Mouse (Mus musculus): ENCODE measurements at regions not wholly inside any gene's neighbourhood (a gene's known extent, or its start where the extent isn't known, plus 50 kb on each side); places are given as distances from the start of the nearest gene placed in this dataset.

DNA sequence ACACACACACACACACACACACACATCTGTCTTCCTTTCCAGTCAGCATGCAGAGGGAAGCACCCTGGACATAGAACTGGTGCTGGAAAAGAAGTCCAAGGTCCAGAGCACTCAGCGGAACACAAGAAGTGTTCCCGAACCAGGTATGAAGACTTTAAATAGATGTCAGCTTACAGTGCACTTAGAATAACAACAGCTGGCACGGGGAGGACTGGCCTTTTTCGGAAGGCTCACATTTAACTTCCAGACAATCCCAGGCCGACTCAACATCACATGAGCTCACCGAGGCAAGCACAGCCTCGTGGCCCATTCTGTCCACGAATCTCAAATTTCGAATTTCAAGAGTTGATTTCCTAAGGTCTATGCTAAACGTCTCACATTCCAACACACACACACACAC is 70.9 kb upstream of the Slc25a33 start:
- DNase-seq (ENCODE audit: low spot score), result no peak

DNA sequence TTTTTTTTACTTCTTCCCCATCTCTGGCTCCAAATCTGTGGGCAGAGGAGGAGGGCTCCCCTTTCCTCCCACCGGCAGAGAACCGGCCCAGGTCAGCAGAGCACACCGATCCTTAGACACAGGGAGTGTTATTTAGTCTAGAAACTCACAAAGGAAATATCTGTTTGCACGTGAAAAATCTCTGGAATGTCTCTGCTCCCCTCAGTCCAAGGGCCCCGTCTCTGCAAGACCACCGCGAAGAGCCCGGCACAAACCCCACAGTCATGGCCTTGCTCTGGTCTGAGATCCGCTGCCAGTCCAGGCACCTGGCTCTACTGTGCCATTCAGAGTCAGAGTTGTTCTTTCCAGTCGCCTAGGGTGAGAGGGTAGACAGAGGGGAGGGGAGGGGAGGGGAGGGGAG is 69.7 kb upstream of the Slc25a33 start:
- DNase-seq (ENCODE audit: low spot score), result no peak

DNA sequence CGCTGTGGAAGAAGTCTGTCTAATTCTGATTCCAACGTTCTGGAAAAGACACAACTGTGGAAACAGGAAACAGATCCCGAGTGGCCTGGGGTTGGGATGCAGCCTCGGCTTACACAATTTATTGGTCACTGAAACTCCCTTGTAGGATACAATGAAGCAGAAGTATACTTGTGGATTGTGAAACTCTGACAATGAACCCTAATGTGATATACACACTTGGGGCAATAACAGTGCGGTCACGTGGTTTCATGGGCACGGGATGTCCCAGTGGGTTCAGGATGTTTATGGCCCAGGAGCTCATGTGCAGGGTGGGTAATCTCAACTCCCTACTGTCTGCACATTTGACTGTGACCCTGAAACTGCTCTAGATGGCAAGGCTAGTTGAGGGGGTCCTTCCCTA is 68.8 kb upstream of the Slc25a33 start:
- DNase-seq (ENCODE audit: low spot score), result no peak

DNA sequence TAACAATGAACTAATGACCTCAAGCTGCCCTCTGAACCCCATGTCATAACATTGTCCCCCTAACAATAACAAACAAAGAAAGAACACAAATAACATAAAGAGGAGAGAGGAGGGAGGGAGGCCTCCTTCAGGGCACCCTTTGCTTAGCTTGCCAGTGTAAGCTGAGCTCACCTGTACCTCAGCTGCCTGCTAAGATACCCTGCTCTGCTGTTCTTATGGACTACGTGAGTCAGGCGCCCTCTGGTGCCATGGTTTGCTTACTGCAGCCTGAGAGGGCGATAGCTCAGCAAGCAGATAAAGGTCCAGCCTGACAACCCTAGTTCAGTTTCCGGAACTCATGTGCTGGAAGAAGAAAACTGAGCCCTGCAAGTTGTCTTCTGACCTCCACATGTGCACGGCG is 67.8 kb upstream of the Slc25a33 start:
- peak; percentile 80 for DNase-seq (ENCODE audit: low spot score)

DNA sequence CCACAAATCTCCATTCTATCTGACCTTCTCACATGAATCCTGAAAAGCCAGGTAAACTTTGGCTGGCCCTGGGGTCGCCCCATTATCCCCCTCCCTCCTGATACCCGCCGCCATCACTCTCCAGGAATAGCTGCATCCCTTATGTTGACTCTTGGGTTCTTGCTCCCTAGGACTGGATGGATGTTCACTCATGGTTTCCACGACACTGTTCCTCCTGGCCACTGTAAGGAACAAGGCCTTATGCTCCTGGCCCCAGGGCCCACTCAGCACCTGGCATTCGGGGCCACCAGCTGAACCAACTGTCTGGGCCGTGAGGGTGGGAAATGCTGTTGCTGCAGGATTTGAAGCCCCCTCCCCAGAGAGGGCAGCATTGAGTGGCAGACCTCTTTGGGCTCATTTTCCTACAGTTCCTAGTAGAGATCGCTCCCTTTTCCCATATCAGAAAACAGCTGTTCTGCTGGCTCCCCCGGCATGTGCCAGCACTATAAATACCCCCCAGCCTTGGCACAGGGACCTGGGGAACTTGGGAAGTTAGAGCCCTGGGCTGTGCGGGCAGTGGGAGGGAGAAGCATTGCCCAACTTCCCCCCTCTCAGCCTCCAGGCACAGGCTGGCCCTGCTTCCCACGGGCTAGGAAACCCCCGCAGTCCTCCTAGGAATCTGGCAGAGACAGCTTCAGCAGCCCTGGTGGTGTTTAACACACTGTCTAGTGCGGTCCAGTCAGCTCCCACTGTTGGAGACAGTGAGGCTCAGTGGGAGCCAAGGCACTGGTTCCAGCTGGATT is 66.6 kb upstream of the Slc25a33 start:
- no peak for DNase-seq (ENCODE audit: low spot score)

DNA sequence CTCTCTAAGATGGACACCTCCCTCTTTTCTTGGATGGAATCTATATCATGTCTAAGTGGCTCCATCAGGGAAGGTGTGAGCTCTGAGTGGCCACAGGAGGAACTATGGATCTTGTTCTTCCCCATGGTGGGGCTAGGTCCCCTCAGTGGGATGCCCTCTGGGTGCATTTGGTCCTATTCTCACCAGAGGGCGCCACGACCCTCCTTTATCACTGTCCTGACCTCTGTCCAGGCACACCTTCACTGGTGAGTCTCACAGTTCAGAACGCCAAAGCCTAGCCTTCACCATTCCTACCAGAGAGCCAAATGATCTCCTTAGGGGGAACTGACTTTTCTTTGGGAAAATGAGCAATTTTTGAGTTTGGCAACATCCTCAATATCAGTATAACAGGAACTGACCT is 64.6 kb upstream of the Slc25a33 start:
- DNase-seq (ENCODE audit: low spot score), result peak; percentile 72

DNA sequence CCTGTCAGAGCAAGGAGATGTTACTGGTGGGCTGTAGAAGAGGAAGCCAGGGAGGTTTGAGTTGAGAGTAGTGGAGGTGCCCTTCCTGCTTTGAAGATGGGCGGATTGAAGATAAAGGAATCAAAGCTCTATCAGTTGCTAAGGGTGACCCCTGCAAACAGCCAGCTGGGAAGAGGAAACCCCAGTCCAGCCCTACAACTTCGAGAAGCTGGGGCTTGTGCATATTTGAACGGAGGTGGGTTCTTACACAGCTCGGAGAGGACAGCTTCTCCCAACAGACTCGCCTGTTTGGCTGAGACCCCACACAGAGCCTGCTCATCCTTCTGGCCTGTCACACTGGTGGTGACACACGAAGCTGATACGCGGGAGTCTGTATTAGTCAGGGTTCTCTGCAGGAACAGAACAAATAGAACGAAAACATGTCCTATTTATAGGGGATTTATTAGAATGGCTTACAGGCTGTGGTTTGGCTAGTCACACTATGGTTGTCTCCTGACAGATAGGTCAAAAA is 60.6 kb upstream of the Slc25a33 start:
- no peak for DNase-seq (ENCODE audit: low spot score)

DNA sequence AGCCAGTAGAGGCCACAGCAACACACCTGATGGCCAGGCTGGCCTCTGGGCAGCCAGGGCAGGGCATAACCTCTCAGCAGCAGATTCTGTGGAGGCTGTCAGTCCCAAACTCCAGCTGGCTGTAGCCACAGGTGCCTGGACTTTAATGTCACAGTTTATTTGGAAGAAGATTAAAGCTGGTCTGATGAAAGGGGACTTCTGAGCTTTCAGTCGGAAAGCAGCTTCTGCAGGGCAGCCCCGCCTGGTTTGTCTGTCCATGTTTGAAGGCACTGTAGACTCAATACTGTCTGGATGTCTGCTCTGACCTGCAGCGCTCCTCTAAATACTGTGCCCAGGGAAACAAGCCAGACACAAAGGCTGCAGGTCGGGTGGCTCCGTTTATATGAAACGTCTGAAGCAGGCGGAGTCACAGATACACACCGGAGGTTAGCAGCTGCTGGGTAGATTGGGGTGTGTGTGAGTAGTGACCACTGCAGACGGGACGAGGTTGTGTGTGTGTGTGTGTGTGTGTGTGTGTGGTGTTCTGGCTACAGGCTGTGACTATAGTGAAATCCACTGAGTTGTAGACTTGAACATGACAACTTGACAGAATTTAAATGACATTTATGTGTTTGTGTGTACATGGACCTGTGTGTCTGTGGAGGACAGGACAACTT is 58.5 kb upstream of the Slc25a33 start:
- no peak for DNase-seq (ENCODE audit: low spot score)

DNA sequence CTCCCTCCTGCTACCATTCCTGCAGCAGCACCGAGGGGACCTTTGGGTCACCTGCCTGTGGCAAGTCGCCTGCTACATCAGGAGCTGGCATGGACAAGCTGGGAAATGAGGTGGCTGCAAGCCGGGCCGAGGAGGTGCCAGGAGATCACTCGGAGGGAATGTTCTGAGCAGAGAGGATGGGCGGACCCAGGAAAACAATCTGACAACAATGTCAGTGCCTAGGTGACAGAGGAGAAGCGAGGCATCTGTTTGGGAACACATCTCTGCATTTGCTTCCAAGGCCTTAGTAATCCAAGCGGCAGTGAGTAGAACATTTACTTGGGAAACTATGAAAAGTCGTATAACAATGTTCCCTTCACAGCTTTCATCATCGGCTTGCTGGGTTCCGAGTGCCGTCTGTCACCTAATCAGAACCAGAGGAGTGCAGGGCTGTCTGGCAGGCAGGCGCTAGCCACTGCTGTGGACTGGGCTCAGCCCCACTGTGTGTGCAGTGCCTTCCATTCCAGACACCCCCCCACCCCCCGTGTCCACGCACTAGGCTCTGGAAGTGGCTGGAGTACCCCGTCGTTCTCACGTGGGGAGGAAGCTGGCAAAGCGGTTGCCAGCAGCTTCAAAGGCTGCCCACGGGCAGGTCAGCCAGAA is 56.6 kb upstream of the Slc25a33 start:
- DNase-seq (ENCODE audit: low spot score), result no peak

DNA sequence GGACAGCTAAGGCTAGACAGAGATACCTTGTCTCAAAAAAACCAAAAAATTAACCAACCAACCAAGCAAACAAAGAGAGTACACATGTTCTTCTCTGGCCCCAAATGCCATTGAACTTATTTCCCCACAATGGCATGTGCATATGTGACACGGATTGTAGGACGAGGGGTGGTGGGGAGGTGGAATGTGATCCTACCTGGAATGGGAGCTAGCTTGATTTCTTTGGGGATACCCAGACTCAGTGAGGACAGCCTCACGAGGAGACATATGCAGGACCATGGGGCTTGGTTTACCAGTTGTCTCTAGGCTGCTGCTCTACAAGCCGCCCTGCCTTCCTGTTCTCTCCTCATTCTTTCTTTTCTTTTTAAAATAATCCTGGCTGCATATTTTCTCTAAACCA is 55.9 kb upstream of the Slc25a33 start:
- no peak for DNase-seq (ENCODE audit: low spot score)

DNA sequence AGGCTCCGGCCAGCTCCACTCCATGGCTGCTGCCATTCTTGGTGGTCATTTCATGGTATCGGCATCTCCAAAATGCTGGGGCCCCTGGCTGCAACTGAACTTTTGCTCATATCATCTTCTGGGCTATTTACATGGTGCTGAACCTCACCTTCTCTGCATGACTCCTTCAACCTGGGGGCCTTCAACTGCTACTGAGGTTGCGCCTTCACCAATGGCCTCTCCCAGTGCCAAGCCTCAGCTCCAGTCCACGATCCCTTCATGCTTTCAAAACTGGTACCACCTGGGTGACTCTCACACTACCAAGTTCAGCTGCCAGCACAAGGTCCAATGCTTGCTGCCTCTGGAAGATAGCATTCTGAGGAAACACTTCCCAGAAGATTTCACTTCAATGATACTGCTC is 53.7 kb upstream of the Slc25a33 start:
- DNase-seq (ENCODE audit: low spot score), result no peak

All from embryo, embryonic 10 days (tissue).